Mouse (Mus musculus) thymus, postnatal 4 days (tissue): ENCODE measurements at regions not wholly inside any gene's neighbourhood (a gene's known extent, or its start where the extent isn't known, plus 50 kb on each side); places are given as distances from the start of the nearest gene placed in this dataset.

Experiments used
- DNase-seq: peaks from one replicate; pipeline ENCODE4 v3.0.0; 2021

DNA sequence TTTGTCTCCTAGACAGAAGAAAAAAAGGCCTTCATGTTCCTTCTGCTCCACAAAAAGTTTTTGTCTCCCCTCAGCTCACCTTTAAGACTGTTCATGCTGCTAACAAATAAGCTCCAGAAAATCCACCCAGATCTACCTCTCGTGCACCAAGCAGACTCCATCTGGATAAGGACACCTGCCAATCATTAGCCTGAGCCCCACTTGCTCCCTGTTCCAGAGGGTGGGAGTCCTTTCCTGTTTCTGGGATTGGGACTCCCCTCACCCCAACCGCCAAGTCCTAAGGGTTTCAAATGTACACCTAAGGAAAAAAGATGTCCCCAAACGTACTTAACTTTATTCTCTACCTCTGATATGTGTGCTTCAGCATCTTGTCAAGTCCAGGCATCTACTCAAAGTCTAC, 63.6 kb upstream of the Zfp64 start:
- DNase-seq: no peak

DNA sequence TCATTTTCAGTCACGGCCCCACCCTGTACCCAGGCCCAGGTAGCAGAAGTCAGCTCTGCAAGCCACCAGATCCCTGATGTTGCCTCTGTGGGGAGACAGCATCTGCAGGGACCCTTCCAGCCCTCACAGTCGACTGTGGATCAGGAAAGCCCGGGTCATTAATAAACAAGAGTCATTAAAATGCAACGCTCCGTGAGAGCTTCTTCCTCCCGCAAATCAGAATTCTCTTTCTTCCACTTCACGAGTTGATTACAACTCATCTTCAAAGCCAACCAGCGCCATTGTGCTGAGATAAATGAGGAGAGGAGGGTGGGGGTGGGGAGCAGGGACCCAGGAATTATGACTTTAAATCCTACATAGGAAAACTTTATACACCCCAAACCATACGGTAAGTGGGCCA, 54.9 kb upstream of the Zfp64 start:
- no peak for DNase-seq

DNA sequence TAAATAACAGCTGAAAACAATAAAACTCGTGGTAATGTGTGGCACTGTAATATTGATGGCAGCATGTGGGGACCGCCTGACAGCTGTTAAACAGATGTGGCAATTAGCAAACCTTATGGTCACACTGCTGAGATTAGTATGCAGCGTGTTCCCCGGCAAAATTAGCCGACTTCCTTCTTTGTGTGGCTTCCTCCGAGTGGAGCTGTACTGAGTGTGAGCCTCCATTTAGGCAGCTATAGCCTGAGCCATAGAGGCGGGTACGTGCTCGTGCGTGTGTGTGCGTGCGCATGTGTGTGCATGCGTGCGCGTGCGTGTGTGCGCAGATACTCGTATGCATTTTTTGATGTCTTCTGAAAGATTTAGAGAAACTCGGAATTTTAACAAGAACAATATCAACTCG, 53.4 kb upstream of the Zfp64 start:
- DNase-seq: no peak

DNA sequence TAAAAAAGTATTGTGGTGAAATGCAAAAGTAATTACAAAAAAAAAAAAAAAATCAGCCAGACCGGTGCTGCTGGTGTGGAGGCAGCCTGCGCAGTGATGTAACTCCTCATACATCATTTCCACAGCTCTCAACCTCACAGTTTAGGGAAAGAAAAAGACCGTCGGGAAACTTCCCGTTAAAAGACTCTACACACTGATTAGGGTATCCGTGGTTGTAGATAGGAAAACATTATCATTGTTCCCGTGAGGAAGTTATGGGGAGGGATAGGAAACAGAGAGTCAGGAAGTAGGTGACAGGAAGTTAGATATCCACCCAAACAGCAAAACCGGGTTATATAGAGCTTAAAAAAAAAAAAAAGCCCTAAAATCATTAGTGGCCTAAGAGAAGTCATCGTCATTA, 52.9 kb upstream of the Zfp64 start:
- no peak for DNase-seq

DNA sequence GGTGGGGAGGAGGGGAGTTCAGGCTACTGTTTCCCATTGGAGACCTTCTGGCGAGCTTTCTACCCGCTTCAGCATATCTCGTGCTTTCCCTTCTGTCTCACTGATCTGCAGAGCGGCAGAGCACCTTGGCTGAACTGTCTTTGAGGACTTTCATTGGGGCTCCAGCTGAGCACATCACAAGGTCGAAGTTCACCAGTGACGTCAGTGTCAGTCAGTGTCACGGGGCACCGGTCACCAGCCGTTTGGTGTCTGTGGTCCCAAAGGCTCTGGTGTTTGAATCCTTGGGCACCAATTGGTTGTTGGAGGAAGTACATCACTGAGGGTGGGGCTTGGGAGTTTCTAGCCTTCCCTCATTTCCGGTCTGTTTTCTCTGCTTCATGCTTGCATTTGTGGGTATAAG, 51.2 kb upstream of the Zfp64 start:
- no peak for DNase-seq

DNA sequence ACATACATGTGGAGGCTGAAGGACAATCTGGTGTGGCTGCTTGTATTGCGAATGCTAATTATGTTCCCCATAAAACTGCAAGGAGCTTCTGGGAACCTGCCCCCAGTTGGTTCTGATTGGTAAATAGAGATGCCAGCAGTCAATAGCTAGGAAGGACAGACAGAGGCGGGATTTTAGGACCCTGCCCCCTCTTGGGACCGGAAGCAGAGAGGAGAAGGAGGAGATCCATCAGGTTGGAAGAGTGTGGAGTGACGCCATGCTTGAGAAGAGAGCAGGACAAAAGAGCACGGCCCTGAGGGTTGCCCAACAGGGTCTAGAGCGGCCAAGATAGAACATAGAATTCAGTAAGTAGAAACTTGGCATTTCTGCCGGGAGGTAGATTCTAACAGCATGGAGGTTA, 50.4 kb upstream of the Zfp64 start:
- DNase-seq: no peak
